Mouse (Mus musculus) ovary, adult 18-20 months (tissue): ENCODE measurements around the gene Hectd4.

Experiments used
- DNase-seq: peaks from one replicate; pipeline ENCODE4 v3.0.0; 2022; ENCODE audit warnings: low spot score, mixed read lengths

Hectd4 gene

DNA sequence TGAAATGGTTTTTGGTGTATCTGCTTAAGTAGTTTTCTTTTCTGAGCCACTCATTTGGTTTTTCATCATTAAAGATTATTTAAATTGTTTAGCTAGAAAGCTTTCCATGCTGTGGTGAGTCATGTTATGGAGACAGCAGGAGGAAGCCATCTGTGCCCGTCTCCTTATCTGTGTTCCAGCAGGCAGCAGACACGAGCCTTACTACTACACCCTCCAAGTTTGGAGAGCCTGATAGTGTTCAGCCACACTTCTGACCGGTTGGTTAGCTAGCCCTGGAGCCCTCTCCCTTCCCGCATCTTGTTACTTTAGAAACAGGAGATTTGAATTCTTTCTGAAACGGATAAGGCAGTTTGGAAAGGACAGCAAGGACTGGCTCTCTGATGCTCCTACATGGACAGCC lies 16.2 kb downstream of the Hectd4 start:
- DNase-seq: no peak

GRCm38 (mm10) chr5:121238208-121238607 lies 18.2 kb downstream of the Hectd4 start:
- no peak for DNase-seq

DNA sequence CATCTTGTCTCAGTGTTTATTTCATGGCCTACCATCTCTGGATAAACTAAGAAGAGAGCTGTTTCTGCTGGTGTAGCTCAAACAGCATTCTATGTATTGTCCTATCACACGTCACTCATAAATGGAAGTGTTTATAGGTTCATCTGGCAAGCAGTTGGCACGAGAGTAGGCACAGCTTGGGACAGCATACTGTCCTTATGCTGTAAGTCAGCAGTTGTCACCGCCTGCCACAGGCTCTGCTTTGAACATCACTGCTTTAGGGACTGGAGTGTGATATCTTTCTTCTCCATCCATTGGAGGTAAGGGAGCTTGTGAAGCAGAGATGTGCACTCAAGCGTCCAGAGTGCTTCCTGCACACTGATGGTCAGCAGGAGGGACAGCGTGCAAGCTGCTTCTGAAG lies 19.8 kb downstream of the Hectd4 start:
- no peak for DNase-seq

DNA sequence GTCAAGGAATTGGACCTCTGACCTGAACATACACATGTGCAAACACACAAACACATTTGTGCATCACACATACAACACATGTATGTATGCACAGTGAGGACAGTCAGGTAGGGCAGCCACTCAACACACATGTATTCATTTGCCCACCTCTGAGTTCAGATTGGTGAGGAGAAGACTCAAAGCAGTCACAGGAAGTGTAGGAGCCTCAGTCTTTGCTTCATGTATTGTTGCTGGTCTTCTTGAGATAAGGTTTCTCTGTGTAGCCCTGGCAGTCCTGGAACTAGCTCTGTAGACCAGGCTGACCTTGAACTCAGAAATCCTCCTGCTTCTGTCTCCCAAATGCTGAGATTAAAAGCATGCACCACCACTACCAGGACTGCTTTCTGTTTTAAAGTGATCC lies 21.2 kb downstream of the Hectd4 start:
- DNase-seq: no peak

DNA sequence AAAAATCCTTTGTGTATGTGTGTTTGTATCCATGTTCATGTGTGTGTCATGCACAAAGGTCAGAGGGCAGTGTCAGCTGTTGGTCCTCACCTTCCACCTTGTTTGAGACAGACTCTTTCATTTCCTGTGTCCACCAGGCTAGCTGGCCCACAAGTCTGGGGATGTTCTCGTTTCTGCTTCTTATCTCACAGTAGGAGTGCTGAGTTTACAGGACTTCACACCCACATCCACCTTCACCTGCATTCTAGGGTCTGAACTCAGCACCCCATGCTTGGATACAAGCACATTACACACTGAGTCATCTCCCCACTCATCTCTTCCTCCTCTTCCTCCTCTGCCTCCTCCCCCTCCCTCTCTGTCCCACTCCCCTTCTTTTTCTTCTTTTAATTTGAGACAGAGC lies 22.2 kb downstream of the Hectd4 start:
- DNase-seq: no peak

- no peak for DNase-seq
Observed at GRCm38 (mm10) chr5:121242701-121243100, 22.7 kb downstream of the Hectd4 start.

DNA sequence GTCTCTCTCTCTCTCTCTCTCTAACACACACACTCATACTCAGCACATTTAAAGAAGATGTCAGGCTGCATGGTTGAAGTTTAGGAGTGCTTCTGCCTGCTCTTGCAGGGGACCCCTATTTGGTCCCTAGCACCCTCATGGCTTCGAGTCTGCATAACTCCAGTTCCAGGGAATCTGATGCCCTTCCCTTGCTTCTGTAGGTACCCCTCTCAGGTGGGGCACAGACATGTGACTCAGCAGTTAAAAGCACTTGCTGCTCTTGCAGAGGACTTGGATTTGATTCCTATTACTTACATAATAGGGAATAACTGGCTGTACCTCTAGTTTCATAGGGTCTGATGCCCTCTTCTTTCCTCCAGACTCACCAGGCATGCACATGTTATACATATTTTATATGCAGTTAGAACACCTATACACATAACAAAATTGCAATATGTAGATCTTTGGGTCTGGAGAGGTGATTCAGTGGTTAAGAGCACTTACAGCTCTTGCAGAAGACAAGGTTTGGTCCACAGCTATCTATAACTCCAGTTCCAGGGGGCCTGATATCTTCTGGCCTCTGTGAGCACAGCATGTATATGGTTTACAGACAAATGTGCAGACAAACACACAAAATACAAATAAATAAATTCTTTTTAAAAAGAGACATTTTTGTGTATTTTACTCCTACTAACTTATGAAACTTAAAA lies 23.8 kb downstream of the Hectd4 start:
- no peak for DNase-seq

DNA sequence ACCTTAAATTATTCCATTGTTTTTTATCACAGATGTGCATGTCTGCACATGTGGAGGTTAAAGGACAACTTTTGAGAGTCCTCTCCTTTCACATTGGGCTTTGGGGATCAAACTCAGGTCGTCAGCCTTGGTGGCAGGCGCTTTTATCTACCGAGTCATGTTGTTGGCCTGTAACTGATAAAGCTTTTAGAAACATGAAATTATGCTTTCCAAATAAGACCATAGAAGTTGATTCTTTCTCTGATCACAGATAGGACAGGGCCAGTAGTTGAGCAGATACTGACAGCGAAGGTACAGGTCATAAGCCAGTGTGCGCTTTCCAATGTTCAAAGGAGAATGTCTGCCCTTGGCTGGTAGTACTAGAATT lies 24.3 kb downstream of the Hectd4 start:
- DNase-seq: no peak

GRCm38 (mm10) chr5:121245201-121245600 lies 25.2 kb downstream of the Hectd4 start:
- DNase-seq: no peak

DNA sequence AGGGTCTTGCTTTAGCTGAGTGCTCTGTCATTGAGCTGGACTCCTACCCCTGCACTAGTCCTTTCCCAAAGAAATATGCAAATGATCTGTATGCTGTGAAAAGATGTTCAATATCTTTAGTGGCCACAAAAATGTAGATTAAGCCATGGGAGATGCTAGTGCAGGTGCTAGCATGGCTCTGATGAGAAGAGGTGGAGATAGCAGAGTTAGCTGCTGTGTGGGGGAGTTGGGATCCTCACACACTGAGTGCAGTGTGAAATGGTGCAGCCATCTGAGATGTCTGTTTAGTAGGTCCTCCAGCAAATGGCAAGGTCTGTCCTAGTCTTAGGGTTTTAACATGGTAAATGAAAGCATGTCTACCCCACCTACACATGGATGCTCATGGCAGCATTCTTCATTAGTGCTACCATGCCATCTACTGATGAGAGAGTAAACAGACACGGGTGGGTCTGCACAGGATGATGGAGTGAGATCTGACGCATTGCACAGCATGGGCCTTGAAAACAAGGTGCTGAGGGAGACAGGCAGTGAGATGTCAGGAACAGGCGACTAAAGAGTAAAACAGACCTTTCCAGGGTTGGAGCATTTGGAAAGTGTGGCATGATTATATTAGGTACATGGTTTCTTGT lies 28.9 kb downstream of the Hectd4 start:
- no peak for DNase-seq

DNA sequence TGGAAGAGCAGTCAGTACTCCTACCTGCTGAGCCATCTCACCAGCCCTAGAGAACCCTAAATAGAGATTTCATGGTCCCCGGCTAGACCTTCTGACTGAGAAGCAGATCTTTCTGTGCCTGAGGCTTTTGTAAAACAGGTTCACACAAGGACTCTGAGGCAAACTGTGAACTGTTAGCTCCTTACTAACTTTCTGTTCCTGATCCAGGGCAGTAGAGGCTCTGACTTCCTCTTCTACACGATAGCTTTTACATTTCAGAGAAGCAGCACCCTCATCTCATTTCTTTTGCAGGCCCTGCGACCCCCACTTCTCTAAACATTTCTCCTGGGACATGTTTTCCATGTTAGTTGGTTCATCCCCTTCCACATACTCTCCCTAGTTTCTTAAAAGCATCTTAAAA lies 29.7 kb downstream of the Hectd4 start:
- DNase-seq: no peak

DNA sequence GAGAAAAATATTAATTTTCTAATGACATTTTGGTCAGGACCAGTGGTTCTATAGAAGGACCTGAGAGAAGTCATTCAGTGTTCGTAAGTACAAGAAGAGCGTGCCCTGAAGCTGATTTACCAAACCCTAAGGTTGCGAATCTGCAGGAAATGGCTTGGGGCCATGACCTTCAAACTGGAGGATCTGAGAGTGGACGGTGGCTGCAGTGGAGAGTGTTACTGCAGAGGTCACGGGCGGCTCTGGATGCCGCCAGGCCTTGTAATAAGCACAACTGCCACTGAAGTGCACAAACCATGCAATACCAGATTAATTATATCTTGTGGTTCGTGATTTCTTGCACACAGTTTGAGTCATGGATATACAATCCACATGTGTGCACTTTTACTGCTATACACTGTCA lies 31.8 kb downstream of the Hectd4 start:
- peak; percentile 30 for DNase-seq

DNA sequence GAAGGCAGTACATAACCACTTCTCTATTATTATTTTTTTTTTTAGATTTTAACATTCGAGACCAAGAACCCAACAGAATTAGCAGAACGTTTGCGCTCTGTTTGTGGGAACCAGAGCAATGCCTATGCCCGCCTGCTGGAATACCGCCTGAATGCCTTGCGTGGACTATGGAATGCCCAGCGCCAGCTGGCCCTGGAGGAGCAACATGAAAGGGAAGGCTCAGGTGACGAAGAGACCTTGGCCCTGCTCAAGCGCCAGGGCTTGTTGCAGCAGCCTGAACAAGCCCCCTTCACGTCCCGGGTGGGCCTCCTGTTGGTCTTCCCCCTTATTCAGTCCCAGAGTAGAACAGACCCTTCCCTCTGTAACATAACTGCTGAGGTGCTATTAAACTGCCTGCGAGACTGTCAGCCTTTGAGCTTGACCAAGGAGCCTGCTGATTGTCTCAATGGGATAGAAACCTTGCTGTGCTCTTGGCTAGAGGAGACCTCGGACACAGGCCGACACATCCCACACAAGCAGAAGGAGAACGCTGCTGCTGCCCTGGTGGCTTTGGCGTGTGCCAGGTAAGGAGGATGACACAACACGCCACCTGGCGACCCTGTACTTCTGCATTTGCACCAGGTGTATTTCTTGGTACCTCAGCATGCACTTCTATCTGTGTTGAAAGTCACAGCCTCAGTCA lies 33.9 kb downstream of the Hectd4 start:
- no peak for DNase-seq

DNA sequence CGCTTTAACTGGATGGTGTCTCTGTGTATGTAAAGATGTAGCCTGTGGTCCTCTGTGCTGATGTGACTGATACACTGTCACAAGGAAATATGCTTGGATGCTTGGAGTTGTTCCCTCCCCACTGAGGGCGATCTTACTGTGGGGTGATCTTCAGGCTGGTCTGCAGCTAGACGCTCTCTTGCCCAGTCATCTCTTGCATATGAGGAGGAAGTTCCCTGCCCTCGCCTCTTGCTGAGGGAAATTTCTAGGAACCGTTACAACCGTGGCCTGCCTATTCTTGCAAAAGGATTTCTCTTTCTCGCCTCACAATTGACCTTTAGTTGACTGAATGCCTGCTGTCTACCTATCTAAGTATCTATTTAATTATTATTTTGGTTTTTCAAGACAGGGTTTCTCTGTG lies 35.0 kb downstream of the Hectd4 start:
- no peak for DNase-seq

DNA sequence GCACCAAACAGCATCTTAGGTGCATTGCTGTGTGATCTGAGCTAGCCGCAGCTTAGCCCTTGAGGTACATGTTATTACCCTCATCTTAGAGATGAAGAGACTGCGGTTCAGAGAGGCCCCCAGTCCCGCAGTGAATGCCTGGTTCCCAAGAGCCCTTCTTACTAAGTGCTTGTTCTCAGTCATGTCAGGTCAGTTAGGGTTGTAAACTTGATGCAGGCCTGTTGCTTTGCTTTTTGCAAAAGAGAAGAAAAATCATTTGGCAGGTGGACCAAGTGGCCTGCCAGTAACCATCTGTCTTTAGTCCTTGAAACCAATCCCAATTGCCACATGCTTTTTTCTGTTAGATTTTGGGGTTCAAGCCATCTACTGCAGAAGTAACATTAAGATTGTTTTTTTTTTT lies 41.8 kb downstream of the Hectd4 start:
- no peak for DNase-seq

GRCm38 (mm10) chr5:121262415-121262814 lies 42.4 kb downstream of the Hectd4 start:
- DNase-seq: no peak

DNA sequence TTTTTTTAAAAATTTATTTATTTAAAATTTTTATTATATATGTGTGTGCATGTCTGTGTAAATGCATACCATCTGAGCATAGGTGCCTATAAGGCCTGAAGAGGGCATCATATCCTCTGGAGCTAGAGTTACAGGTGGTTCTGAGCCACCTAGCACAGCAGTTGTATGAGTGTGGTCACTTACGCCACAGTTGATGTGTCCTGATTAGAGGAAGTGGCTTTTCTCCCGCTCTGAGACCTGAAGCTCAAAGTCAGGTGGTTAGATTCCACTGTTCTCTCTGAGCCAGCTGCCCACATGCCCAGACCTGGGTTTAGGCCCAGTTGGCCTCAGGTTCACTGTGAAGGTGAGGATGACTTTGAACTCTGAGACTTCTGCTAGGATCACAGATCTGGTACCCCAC lies 44.6 kb downstream of the Hectd4 start:
- no peak for DNase-seq

GRCm38 (mm10) chr5:121266741-121267382 lies 46.8 kb downstream of the Hectd4 start:
- DNase-seq: no peak

DNA sequence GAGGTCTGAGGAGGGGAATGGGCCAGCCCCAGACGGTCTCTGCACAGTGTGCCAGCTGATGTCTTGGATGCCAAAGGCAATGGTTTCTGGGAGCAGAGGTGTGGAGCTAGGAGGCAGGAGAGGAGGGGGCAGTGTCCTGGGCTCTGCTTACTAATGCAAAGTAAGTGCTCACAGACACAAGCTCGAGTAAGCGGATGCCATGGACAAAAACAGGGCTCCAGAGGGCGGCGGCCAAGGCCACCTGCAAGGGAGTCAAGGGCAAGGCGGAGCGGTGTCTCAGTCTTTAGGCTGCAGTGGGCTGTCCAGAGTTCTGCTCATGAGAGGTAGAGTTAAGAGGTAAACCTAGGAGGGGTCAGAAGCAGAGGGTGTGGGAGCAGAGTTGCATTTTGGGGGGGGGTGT lies 51.0 kb downstream of the Hectd4 start:
- DNase-seq: no peak

GRCm38 (mm10) chr5:121276808-121277207 lies 56.8 kb downstream of the Hectd4 start:
- no peak for DNase-seq

DNA sequence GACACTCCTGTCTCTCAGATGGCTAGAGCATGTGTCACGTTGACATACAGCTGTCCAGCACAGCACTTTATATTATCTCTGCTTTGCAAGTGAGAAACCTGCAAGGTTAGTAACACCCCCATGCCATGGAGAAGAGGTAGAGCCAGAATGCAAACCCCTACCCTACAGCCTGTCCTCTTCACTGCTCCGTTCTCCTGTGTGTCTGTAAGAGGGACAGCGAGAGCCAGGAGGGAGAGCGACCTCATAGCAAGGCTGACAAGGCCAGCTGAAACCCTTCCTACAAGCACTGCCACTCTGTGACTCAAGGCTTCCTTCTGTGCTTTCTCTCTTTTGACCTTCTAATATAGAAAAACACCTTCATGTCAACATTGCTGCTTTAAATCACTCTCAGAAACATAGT lies 60.4 kb downstream of the Hectd4 start:
- DNase-seq: no peak

GRCm38 (mm10) chr5:121283051-121283450 lies 63.0 kb downstream of the Hectd4 start:
- no peak for DNase-seq

DNA sequence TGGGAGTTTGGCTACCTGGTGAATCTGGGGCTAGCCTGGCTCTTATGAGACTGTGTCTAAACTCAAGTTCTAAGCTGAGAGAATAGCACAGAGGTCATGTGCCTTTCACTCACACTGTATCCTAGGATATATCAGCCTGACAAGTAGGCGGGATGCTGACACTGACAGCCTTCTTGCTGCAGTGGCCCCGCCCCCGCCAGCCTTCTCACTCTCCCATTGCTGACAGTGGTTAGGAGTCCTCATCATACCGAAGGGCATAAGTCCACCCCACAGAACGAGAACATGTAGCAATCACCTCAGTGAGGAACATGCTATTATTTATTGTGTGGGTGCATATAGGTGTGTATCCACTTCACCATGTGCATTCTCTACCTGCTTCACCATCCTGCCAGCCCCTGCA lies 64.8 kb downstream of the Hectd4 start:
- DNase-seq: no peak
